Mouse (Mus musculus): Measurements from ENCODE around the gene 4933424G06Rik.

Gene 4933424G06Rik

GRCm38 (mm10) chr1:36709055-36709853 lies 695 bp upstream of the 4933424G06Rik start:
- peak; percentile 61 for DNase-seq (ENCODE audit: low spot score)

- no peak for DNase-seq (ENCODE audit: low spot score)
Observed at GRCm38 (mm10) chr1:36711104-36711503, 1.2 kb downstream of the 4933424G06Rik start.

GRCm38 (mm10) chr1:36714311-36714710 lies 4.4 kb downstream of the 4933424G06Rik start, which contains the start of gene Actr1b:
Actr1b (minus strand) TSS chr1:36714422.
- DNase-seq (ENCODE audit: low spot score) = no peak

GRCm38 (mm10) chr1:36718786-36719185 lies 8.8 kb downstream of the 4933424G06Rik start:
- DNase-seq (ENCODE audit: low spot score) = no peak

- DNase-seq (ENCODE audit: low spot score) = peak; percentile 77
Observed at GRCm38 (mm10) chr1:36723146-36724056, 13.5 kb downstream of the 4933424G06Rik start.

- no peak for DNase-seq (ENCODE audit: low spot score)
Observed at GRCm38 (mm10) chr1:36724057-36724431, 14.1 kb downstream of the 4933424G06Rik start.

- DNase-seq (ENCODE audit: low spot score) = peak; percentile 82
Observed at GRCm38 (mm10) chr1:36737300-36737699, 27.4 kb downstream of the 4933424G06Rik start.

GRCm38 (mm10) chr1:36739231-36739630 lies 29.3 kb downstream of the 4933424G06Rik start:
- no peak for DNase-seq (ENCODE audit: low spot score)

GRCm38 (mm10) chr1:36743046-36743445 lies 33.1 kb downstream of the 4933424G06Rik start:
- DNase-seq (ENCODE audit: low spot score) = no peak

GRCm38 (mm10) chr1:36744268-36744944 lies 34.5 kb downstream of the 4933424G06Rik start:
- DNase-seq (ENCODE audit: low spot score) = peak; percentile 83

- DNase-seq (ENCODE audit: low spot score) = no peak
Observed at GRCm38 (mm10) chr1:36745661-36746060, 35.7 kb downstream of the 4933424G06Rik start.

GRCm38 (mm10) chr1:36746452-36746851 lies 36.5 kb downstream of the 4933424G06Rik start:
- peak; percentile 55 for DNase-seq (ENCODE audit: low spot score)

- DNase-seq (ENCODE audit: low spot score) = no peak
Observed at GRCm38 (mm10) chr1:36753932-36754675, 44.2 kb downstream of the 4933424G06Rik start.

- no peak for DNase-seq (ENCODE audit: low spot score)
Observed at GRCm38 (mm10) chr1:36758553-36758952, 48.6 kb downstream of the 4933424G06Rik start.

GRCm38 (mm10) chr1:36759076-36759475 lies 49.1 kb downstream of the 4933424G06Rik start:
- no peak for DNase-seq (ENCODE audit: low spot score)

GRCm38 (mm10) chr1:36760401-36760800 lies 50.5 kb downstream of the 4933424G06Rik start:
- DNase-seq (ENCODE audit: low spot score) = no peak

- DNase-seq (ENCODE audit: low spot score) = no peak
Observed at GRCm38 (mm10) chr1:36761061-36761460, 51.1 kb downstream of the 4933424G06Rik start.

GRCm38 (mm10) chr1:36761568-36761967 lies 51.6 kb downstream of the 4933424G06Rik start, which contains the start of gene Zap70:
Zap70 (plus strand) TSS chr1:36761798.
- peak; percentile 90 for DNase-seq (ENCODE audit: low spot score)

- peak; percentile 76 for DNase-seq (ENCODE audit: low spot score)
Observed at GRCm38 (mm10) chr1:36766431-36767205, 56.7 kb downstream of the 4933424G06Rik start.

- peak; percentile 42 for DNase-seq (ENCODE audit: low spot score)
Observed at GRCm38 (mm10) chr1:36767321-36767720, 57.4 kb downstream of the 4933424G06Rik start.
